In genomic region chr9:95405946-95406570, GRCm38 (mm10) we compare ENCODE assay signal across 7 mouse cellular contexts. TPM values are rescaled to one million over a fixed set of nuclear protein-coding genes. Genes with fewer than 3 reads are reported as not detected.
DNase-seq lines count a peak whose midpoint lies in the region; ATAC-seq and TF ChIP-seq lines count a peak whose summit lies in the region.

No protein-coding gene starts in this region.

- H3K36me3 ChIP-seq in C2C12 (ENCODE audit: control insufficient read depth, insufficient read depth), result peaks cover 24% of the 10 kb centered on the region
- no peaks in the 10 kb centered on the region; the same call in 1 of the 2 replicates for H3K36me3 ChIP-seq in intestine, postnatal 0 days (ENCODE audit: control insufficient read depth, insufficient read depth)
- H3K36me3 ChIP-seq in lung, postnatal 0 days (ENCODE audit: insufficient read depth, low read length), result no peaks in the 10 kb centered on the region
- no peaks in the 10 kb centered on the region for H3K36me3 ChIP-seq in small intestine, adult 2 months (ENCODE audit: control insufficient read depth, insufficient read depth, low read length)

- peak overlapping the region; percentile 88 for H3K4me2 ChIP-seq in intestine, postnatal 0 days (replicated peaks; ENCODE audit: low read depth)
- peak overlapping the region; percentile 91 for H3K4me2 ChIP-seq in lung, postnatal 0 days (replicated peaks; ENCODE audit: low read depth, low read length)

- no peaks in the 10 kb centered on the region for H3K27me3 ChIP-seq in C2C12 (ENCODE audit: control insufficient read depth, insufficient read depth, insufficient read length)
- peaks cover 39% of the 10 kb centered on the region for H3K27me3 ChIP-seq in intestine, postnatal 0 days (replicated peaks; ENCODE audit: control insufficient read depth, insufficient read depth, low read length)
- peaks cover 33% of the 10 kb centered on the region for H3K27me3 ChIP-seq in lung, postnatal 0 days (replicated peaks; ENCODE audit: insufficient read depth, low read length)
- H3K27me3 ChIP-seq in small intestine, adult 2 months (ENCODE audit: control insufficient read depth, insufficient read depth, low read length), result peaks cover 31% of the 10 kb centered on the region

- H3K9me3 ChIP-seq in intestine, postnatal 0 days (ENCODE audit: control insufficient read depth), result no peaks in the 10 kb centered on the region
- H3K9me3 ChIP-seq in lung, postnatal 0 days (ENCODE audit: low read length), result no peaks in the 10 kb centered on the region

- H3K9ac ChIP-seq in intestine, postnatal 0 days (ENCODE audit: low read depth, low read length), result peak overlapping the region; percentile 31
- peak overlapping the region; percentile 50 for H3K9ac ChIP-seq in lung, postnatal 0 days (replicated peaks; ENCODE audit: low read depth)

- DNase-seq in cerebellum, postnatal 36 days, result peak; percentile 31 to 39
- peak; percentile 5 to 31 for DNase-seq in gastrocnemius, postnatal 36 days
- peak; percentile 40 for DNase-seq in lung, postnatal 0 days (ENCODE audit: low spot score)

- intact Hi-C loops in gastrocnemius, postnatal 36 days (cut with DNase I), result loop anchor here (5.0 kb wide), 2 partner anchors 224 to 664 kb away; no protein-coding TSS in a partner anchor

- TF ChIP-seq POLR2A in small intestine, adult 2 months (IDR thresholded peaks at IDR 0.05; ENCODE audit: low read depth, low read length), result no peak

- H3K79me2 ChIP-seq in C2C12 (ENCODE audit: control insufficient read depth, insufficient read depth), result peaks cover 42% of the 10 kb centered on the region

- peaks cover 21% of the 10 kb centered on the region for H3K79me3 ChIP-seq in C2C12 (ENCODE audit: low read depth)

- under 1% methylated on average over 36 of the region's 72 CpGs for whole genome bisulfite sequencing in intestine, postnatal 0 days
- 0% methylated on average over 36 of the region's 72 CpGs for WGBS in lung, postnatal 0 days
- WGBS in small intestine, adult 2 months, result under 1% methylated on average over 68 of the region's 72 CpGs

- peak overlapping the region; percentile 72 for H3ac ChIP-seq in C2C12 (ENCODE audit: control insufficient read depth, insufficient read length, low read depth)

- peak overlapping the region; percentile 60 for H3K4me3 ChIP-seq in C2C12 (ENCODE audit: insufficient read depth, poor library complexity, severe bottlenecking)
- H3K4me3 ChIP-seq in intestine, postnatal 0 days (ENCODE audit: low read depth, low read length), result peak overlapping the region; percentile 60
- peak overlapping the region; percentile 62 for H3K4me3 ChIP-seq in lung, postnatal 0 days (ENCODE audit: low read depth, low read length)
- H3K4me3 ChIP-seq in small intestine, adult 2 months (ENCODE audit: low read depth, low read length), result peak overlapping the region; percentile 78

- no peak for TF ChIP-seq CTCF in C2C12 (IDR thresholded peaks at IDR 0.05; ENCODE audit: control insufficient read depth, insufficient read depth, insufficient read length)
- no peak for TF ChIP-seq CTCF in intestine, postnatal 0 days (IDR thresholded peaks at IDR 0.05; ENCODE audit: low read depth)
- TF ChIP-seq CTCF in lung, postnatal 0 days (IDR thresholded peaks at IDR 0.05), result no peak
- TF ChIP-seq CTCF in small intestine, adult 2 months (IDR thresholded peaks at IDR 0.05; ENCODE audit: extremely low read depth, insufficient read length, insufficient replicate concordance, low read depth, low read length), result no peak

- H3K4me1 ChIP-seq in intestine, postnatal 0 days (replicated peaks; ENCODE audit: control insufficient read depth, insufficient read depth, low read length), result no peaks in the 10 kb centered on the region; the same call in 1 of the 2 replicates
- peaks cover 5% of the 10 kb centered on the region; the same call in 1 of the 2 replicates for H3K4me1 ChIP-seq in lung, postnatal 0 days (ENCODE audit: insufficient read depth, low read depth, low read length)
- peaks cover 16% of the 10 kb centered on the region for H3K4me1 ChIP-seq in small intestine, adult 2 months (ENCODE audit: control insufficient read depth, insufficient read depth, insufficient read length, low read length)

- ATAC-seq in CD4-positive, CD25-positive, alpha-beta regulatory T cell, adult 4 months, result peak; percentile 6
- no peak; the same call in 1 of the 2 replicates for ATAC-seq in intestine, postnatal 0 days
- peak; percentile 7; the same call in 1 of the 2 replicates for ATAC-seq in lung, postnatal 0 days

- no peak for TF ChIP-seq EP300 in lung, postnatal 0 days (IDR thresholded peaks at IDR 0.05)

- H3K27ac ChIP-seq in intestine, postnatal 0 days (ENCODE audit: low read depth, low read length), result no peak overlapping the region
- H3K27ac ChIP-seq in lung, postnatal 0 days (ENCODE audit: low read length), result peak overlapping the region; percentile 69; the same call in 1 of the 2 replicates
- H3K27ac ChIP-seq in small intestine, adult 2 months (ENCODE audit: insufficient read depth, low read depth, low read length), result no peak overlapping the region

TF ChIP-seq in C2C12, 6 proteins besides CTCF, POLR2A, EP300 and RAD21:
- no peak for TF ChIP-seq CEBPB (IDR thresholded peaks at IDR 0.05; ENCODE audit: low read depth)
- no peak for TF ChIP-seq MAX (IDR thresholded peaks at IDR 0.05)
- TF ChIP-seq FOSL1 (IDR thresholded peaks at IDR 0.05; ENCODE audit: insufficient read depth, low read length, poor library complexity, severe bottlenecking), result no peak
- TF ChIP-seq MYOD1 (IDR thresholded peaks at IDR 0.05; ENCODE audit: control insufficient read depth, insufficient read length, low read depth), result no peak
- TF ChIP-seq USF1 (IDR thresholded peaks at IDR 0.05; ENCODE audit: low read depth), result no peak
- no peak for TF ChIP-seq MYOG (IDR thresholded peaks at IDR 0.05; ENCODE audit: control insufficient read depth, extremely low read depth, insufficient read length)

RNA-seq across cellular contexts. Expression of gene Chst2, which starts 0.5 kb away (rescaled TPM):
- polyA plus RNA-seq in C2C12 (2012; fragmentation: generic; extraction: Trizol), result 45.5 TPM
- polyA plus RNA-seq in CD4-positive, CD25-positive, alpha-beta regulatory T cell, adult 4 months (2017; shearing (Covaris generic)), result 1 to 10 TPM; 5.0 to 5.9 TPM
- total RNA-seq in gastrocnemius, postnatal 36 days (2021), result under 1 TPM; 0.64 to 0.76 TPM
- polyA plus RNA-seq in intestine, postnatal 0 days (2015; fragmentation: Nextera tagmentation; extraction: Ambion mirVana), result 1.1 TPM in 2 replicates
- polyA plus RNA-seq in lung, postnatal 0 days (2015; fragmentation: Nextera tagmentation; extraction: Ambion mirVana), result 11.4 and 14.7 TPM in 2 replicates
- 1.6 and 6.4 TPM in 2 replicates for polyA plus RNA-seq in small intestine, adult 2 months (2012; rRNA removed)
